Mouse (Mus musculus): ENCODE data around the gene Dnal4.

GRCm38 (mm10) chr15:79800701-79801100 lies 23.1 kb upstream of the Dnal4 start:
- no peak for TF ChIP-seq CHD2 (IDR thresholded peaks at IDR 0.05; ENCODE audit: low read depth, low read length)
- no peak for TF ChIP-seq ZNF384 (IDR thresholded peaks at IDR 0.05; ENCODE audit: low read depth, low read length)
- no peak for TF ChIP-seq ZC3H11A (IDR thresholded peaks at IDR 0.05; ENCODE audit: borderline replicate concordance, low read depth, low read length)

Data from ES-E14 (cell line).